Mouse (Mus musculus) lung, postnatal 0 days (tissue): ENCODE results near the gene Gabbr2. TPM values are rescaled to one million over a fixed set of nuclear protein-coding genes. Genes with fewer than 3 reads are reported as not detected.

Source experiments
- ATAC-seq: fragments of 200-750 bp; cut with Nextera tagmentation; 2 replicates; pipeline ENCODE4 v1.8.0; 2017; ENCODE audit warnings: moderate library complexity
- DNase-seq: peaks from one replicate; pipeline ENCODE4 v3.0.0-alpha.2; 2016; ENCODE audit warnings: low spot score
- H3K27ac ChIP-seq: fragments of 300-500 bp; sonication (generic); 2 replicates; pipeline ENCODE4 v1.5.1; 2014; ENCODE audit warnings: antibody characterized with exemption, mild to moderate bottlenecking, low read length, mixed read lengths
- H3K27me3 ChIP-seq: fragments of 300-500 bp; sonication (generic); replicated peaks from 2 replicates; pipeline ENCODE4 v1.6.1; 2014; ENCODE audit warnings: low read length, mixed read lengths; ENCODE audit not compliant: insufficient read depth
- H3K36me3 ChIP-seq: fragments of 300-500 bp; sonication (generic); 2 replicates; pipeline ENCODE4 v1.6.1; 2014; ENCODE audit warnings: low read length, mixed read lengths; ENCODE audit not compliant: insufficient read depth
- H3K4me1 ChIP-seq: fragments of 300-500 bp; sonication (generic); 2 replicates; pipeline ENCODE4 v1.6.1; 2014; ENCODE audit warnings: antibody characterized with exemption, low read depth, low read length, mixed read lengths; ENCODE audit not compliant: insufficient read depth
- H3K4me2 ChIP-seq: fragments of 300-500 bp; sonication (generic); replicated peaks from 2 replicates; pipeline ENCODE4 v1.6.1; 2014; ENCODE audit warnings: low read depth, mild to moderate bottlenecking, low read length, moderate library complexity, mixed read lengths
- H3K4me3 ChIP-seq: fragments of 300-500 bp; sonication (generic); 2 replicates; pipeline ENCODE4 v1.5.1; 2014; ENCODE audit warnings: low read depth, low read length
- H3K9ac ChIP-seq: fragments of 300-500 bp; sonication (generic); replicated peaks from 2 replicates; pipeline ENCODE4 v1.6.1; 2014; ENCODE audit warnings: low read depth, mild to moderate bottlenecking
- H3K9me3 ChIP-seq: fragments of 300-500 bp; sonication (generic); 2 replicates; pipeline ENCODE4 v1.6.1; 2016; ENCODE audit warnings: low read length, mixed read lengths
- CTCF ChIP-seq: IDR thresholded peaks from 2 replicates; pipeline ENCODE4 v1.5.1; 2016; ENCODE audit warnings: antibody characterized with exemption, mild to moderate bottlenecking
- EP300 ChIP-seq: IDR thresholded peaks from 2 replicates; pipeline ENCODE4 v1.6.1; 2016; ENCODE audit warnings: antibody characterized with exemption, mild to moderate bottlenecking, control low read depth
- WGBS: fragments of 180-500 bp; shearing (Covaris S2); extraction: QIAGEN DNeasy Blood & Tissue Kit; methylation state at CpG from one replicate; pipeline ENCODE4 v1.1.7; 2014; 5-methylcytosine and 5-hydroxymethylcytosine counted together
- polyA plus RNA-seq: library from polyadenylated mRNA; unstranded; fragments of >200 nt; fragmentation: Nextera tagmentation; extraction: Ambion mirVana; gene quantifications from 2 replicates; pipeline ENCODE4 v1.2.1, GENCODE M21; 2015

Gene Gabbr2
- polyA plus RNA-seq, 1 experiment from 2014 or later, result not detected

- Histone ChIP-seq H3K4me2 (no peak overlapping the region), H3K4me3 (no peak overlapping the region), H3K9ac (no peak overlapping the region), H3K27me3 (no peaks in the 10 kb centered on the region), H3K9me3 (no peaks in the 10 kb centered on the region), H3K36me3 (no peaks in the 10 kb centered on the region), H3K4me1 (no peaks in the 10 kb centered on the region), H3K27ac (no peak overlapping the region)
- DNase-seq (no peak), ATAC-seq (no peak)
- TF ChIP-seq CTCF (no peak), EP300 (no peak)
- 27% methylated on average over 7 of the region's 7 CpGs for WGBS
Observed at GRCm38 (mm10) chr4:46718624-46719023, 273.0 kb downstream of the Gabbr2 start.

GRCm38 (mm10) chr4:46717156-46717555 lies 274.5 kb downstream of the Gabbr2 start:
- no peak overlapping the region for H3K27ac ChIP-seq
- H3K9ac ChIP-seq, result no peak overlapping the region
- no peak overlapping the region for H3K4me3 ChIP-seq
- H3K27me3 ChIP-seq, result no peaks in the 10 kb centered on the region
- 32% methylated on average over 5 of the region's 5 CpGs for WGBS
- ATAC-seq, result no peak
- H3K9me3 ChIP-seq, result no peaks in the 10 kb centered on the region
- DNase-seq, result no peak
- TF ChIP-seq CTCF (no peak), EP300 (no peak)
- no peaks in the 10 kb centered on the region for H3K4me1 ChIP-seq
- H3K4me2 ChIP-seq, result no peak overlapping the region
- no peaks in the 10 kb centered on the region for H3K36me3 ChIP-seq

- ATAC-seq (no peak), DNase-seq (no peak)
- Histone ChIP-seq H3K36me3 (no peaks in the 10 kb centered on the region), H3K4me1 (no peaks in the 10 kb centered on the region), H3K4me2 (no peak overlapping the region), H3K4me3 (no peak overlapping the region), H3K9ac (no peak overlapping the region), H3K27ac (no peak overlapping the region), H3K9me3 (no peaks in the 10 kb centered on the region), H3K27me3 (no peaks in the 10 kb centered on the region)
- TF ChIP-seq CTCF (no peak), EP300 (no peak)
- WGBS, result 6% methylated on average over 1 of the region's 1 CpGs
Observed at GRCm38 (mm10) chr4:46716361-46716760, 275.3 kb downstream of the Gabbr2 start.

- no peak overlapping the region for H3K27ac ChIP-seq
- no peak for ATAC-seq
- 68% methylated on average over 4 of the region's 4 CpGs for WGBS
- no peak overlapping the region for H3K4me3 ChIP-seq
- no peaks in the 10 kb centered on the region for H3K36me3 ChIP-seq
- no peak for DNase-seq
- no peak overlapping the region for H3K4me2 ChIP-seq
- TF ChIP-seq EP300 (no peak), CTCF (no peak)
- H3K4me1 ChIP-seq, result no peaks in the 10 kb centered on the region
- no peak overlapping the region for H3K9ac ChIP-seq
- no peaks in the 10 kb centered on the region for H3K27me3 ChIP-seq
- H3K9me3 ChIP-seq, result no peaks in the 10 kb centered on the region
Observed at GRCm38 (mm10) chr4:46710523-46710922, 281.1 kb downstream of the Gabbr2 start.

GRCm38 (mm10) chr4:46710018-46710417 lies 281.7 kb downstream of the Gabbr2 start:
- H3K36me3 ChIP-seq, result no peaks in the 10 kb centered on the region
- DNase-seq (no peak), ATAC-seq (no peak)
- H3K4me3 ChIP-seq, result no peak overlapping the region
- H3K9me3 ChIP-seq, result no peaks in the 10 kb centered on the region
- no peaks in the 10 kb centered on the region for H3K27me3 ChIP-seq
- H3K9ac ChIP-seq, result no peak overlapping the region
- H3K4me1 ChIP-seq, result no peaks in the 10 kb centered on the region
- no peak overlapping the region for H3K4me2 ChIP-seq
- WGBS, result 66% methylated on average over 6 of the region's 6 CpGs
- no peak overlapping the region for H3K27ac ChIP-seq
- no peak for TF ChIP-seq CTCF
- TF ChIP-seq EP300, result no peak

GRCm38 (mm10) chr4:46709492-46709891 lies 282.2 kb downstream of the Gabbr2 start:
- no peak overlapping the region for H3K27ac ChIP-seq
- no peaks in the 10 kb centered on the region for H3K27me3 ChIP-seq
- 66% methylated on average over 7 of the region's 7 CpGs for WGBS
- no peak overlapping the region for H3K4me3 ChIP-seq
- no peak overlapping the region for H3K4me2 ChIP-seq
- no peaks in the 10 kb centered on the region for H3K4me1 ChIP-seq
- H3K9me3 ChIP-seq, result no peaks in the 10 kb centered on the region
- TF ChIP-seq EP300, result no peak
- no peak for ATAC-seq
- no peak for DNase-seq
- H3K9ac ChIP-seq, result no peak overlapping the region
- H3K36me3 ChIP-seq, result no peaks in the 10 kb centered on the region

- Histone ChIP-seq H3K9me3 (no peaks in the 10 kb centered on the region), H3K4me2 (no peak overlapping the region), H3K4me3 (no peak overlapping the region), H3K36me3 (no peaks in the 10 kb centered on the region), H3K27me3 (no peaks in the 10 kb centered on the region), H3K4me1 (no peaks in the 10 kb centered on the region), H3K27ac (no peak overlapping the region), H3K9ac (no peak overlapping the region)
- TF ChIP-seq CTCF, result 0 out of 2 replicates have a peak, but pooled peaks have one; percentile 9
- no peak for TF ChIP-seq EP300
- 73% methylated on average over 12 of the region's 12 CpGs for WGBS
- ATAC-seq (no peak), DNase-seq (no peak)
Observed at GRCm38 (mm10) chr4:46705739-46706138, 285.9 kb downstream of the Gabbr2 start.
